Mouse (Mus musculus): Measurements from ENCODE around the gene Pde4d.

Gene Pde4d

GRCm38 (mm10) chr13:109239296-109239695 is 789.5 kb downstream of the Pde4d start:
- no peak for DNase-seq (ENCODE audit: low spot score)

- no peak for DNase-seq (ENCODE audit: low spot score)
Measured at GRCm38 (mm10) chr13:109242456-109243050, 792.8 kb downstream of the Pde4d start.

GRCm38 (mm10) chr13:109243160-109243559 is 793.4 kb downstream of the Pde4d start:
- no peak for DNase-seq (ENCODE audit: low spot score)

- DNase-seq (ENCODE audit: low spot score), result no peak
Measured at GRCm38 (mm10) chr13:109247061-109247460, 797.3 kb downstream of the Pde4d start.

GRCm38 (mm10) chr13:109249315-109249714 is 799.6 kb downstream of the Pde4d start:
- DNase-seq (ENCODE audit: low spot score), result no peak

GRCm38 (mm10) chr13:109255634-109256033 is 805.9 kb downstream of the Pde4d start:
- DNase-seq (ENCODE audit: low spot score), result no peak

GRCm38 (mm10) chr13:109260220-109260795 is 810.6 kb downstream of the Pde4d start:
- no peak for DNase-seq (ENCODE audit: low spot score)

- DNase-seq (ENCODE audit: low spot score), result no peak
Measured at GRCm38 (mm10) chr13:109260796-109261516, 811.2 kb downstream of the Pde4d start.

- no peak for DNase-seq (ENCODE audit: low spot score)
Measured at GRCm38 (mm10) chr13:109261642-109262220, 812.0 kb downstream of the Pde4d start.

- DNase-seq (ENCODE audit: low spot score), result no peak
Measured at GRCm38 (mm10) chr13:109262501-109262900, 812.8 kb downstream of the Pde4d start.

GRCm38 (mm10) chr13:109263833-109264232 is 814.1 kb downstream of the Pde4d start:
- no peak for DNase-seq (ENCODE audit: low spot score)

- no peak for DNase-seq (ENCODE audit: low spot score)
Measured at GRCm38 (mm10) chr13:109268253-109268652, 818.5 kb downstream of the Pde4d start.

GRCm38 (mm10) chr13:109268659-109269322 is 819.0 kb downstream of the Pde4d start:
- no peak for DNase-seq (ENCODE audit: low spot score)

GRCm38 (mm10) chr13:109274869-109275268 is 825.1 kb downstream of the Pde4d start:
- no peak for DNase-seq (ENCODE audit: low spot score)

- no peak for DNase-seq (ENCODE audit: low spot score)
Measured at GRCm38 (mm10) chr13:109277792-109278191, 828.0 kb downstream of the Pde4d start.

- no peak for DNase-seq (ENCODE audit: low spot score)
Measured at GRCm38 (mm10) chr13:109278504-109278912, 828.8 kb downstream of the Pde4d start.

- DNase-seq (ENCODE audit: low spot score), result no peak
Measured at GRCm38 (mm10) chr13:109279211-109279610, 829.5 kb downstream of the Pde4d start.

- no peak for DNase-seq (ENCODE audit: low spot score)
Measured at GRCm38 (mm10) chr13:109280433-109280832, 830.7 kb downstream of the Pde4d start.

- no peak for DNase-seq (ENCODE audit: low spot score)
Measured at GRCm38 (mm10) chr13:109287465-109287864, 837.7 kb downstream of the Pde4d start.

- no peak for DNase-seq (ENCODE audit: low spot score)
Measured at GRCm38 (mm10) chr13:109290922-109291321, 841.2 kb downstream of the Pde4d start.

GRCm38 (mm10) chr13:109293011-109293410 is 843.3 kb downstream of the Pde4d start:
- no peak for DNase-seq (ENCODE audit: low spot score)

- no peak for DNase-seq (ENCODE audit: low spot score)
Measured at GRCm38 (mm10) chr13:109296347-109297037, 846.7 kb downstream of the Pde4d start.

Data from layer of hippocampus, adult 9-10 months (tissue).